ENCODE assay signal across 8 mouse cellular contexts in the genomic region with DNA sequence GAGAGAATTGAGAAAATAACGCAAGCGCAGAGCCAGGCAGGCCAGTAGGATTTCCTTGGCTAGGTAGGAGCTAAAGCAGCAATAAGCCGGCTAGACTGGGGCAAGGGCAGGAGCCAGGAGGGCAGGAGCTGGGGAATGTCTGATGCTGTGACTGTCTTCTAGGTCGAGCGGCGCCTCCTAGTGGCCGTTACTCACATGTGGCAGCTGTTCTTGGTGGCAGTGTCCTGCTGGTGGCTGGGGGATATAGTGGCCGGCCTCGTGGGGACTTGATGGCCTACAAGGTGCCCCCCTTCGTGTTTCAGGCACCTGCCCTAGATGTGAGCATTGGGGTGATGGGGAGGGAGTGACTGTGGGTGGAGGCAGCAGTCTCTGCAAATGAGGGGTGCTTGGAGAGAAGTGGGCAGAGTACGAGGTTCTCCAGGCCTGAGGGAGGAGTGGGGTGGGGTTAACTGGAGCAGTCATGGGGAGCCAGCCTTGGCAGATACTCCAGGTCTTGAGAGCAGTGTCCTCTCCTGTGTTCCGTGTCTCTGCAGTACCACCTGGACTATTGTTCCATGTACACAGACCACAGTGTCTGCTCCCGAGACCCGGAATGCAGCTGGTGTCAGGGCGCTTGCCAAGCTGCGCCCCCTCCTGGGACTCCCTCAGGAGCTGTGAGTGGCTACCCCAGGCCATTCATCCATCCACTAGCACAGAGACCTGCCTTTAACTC. TPM values are rescaled to one million over a fixed set of nuclear protein-coding genes. Genes with fewer than 3 reads are reported as not detected.
DNase-seq lines count a peak whose midpoint lies in the region; ATAC-seq and TF ChIP-seq lines count a peak whose summit lies in the region.

No protein-coding gene starts in this region.

- no peak for TF ChIP-seq EP300 in lung, postnatal 0 days (IDR thresholded peaks at IDR 0.05)

- no peak overlapping the region for H3K4me3 ChIP-seq in cerebellum, adult 2 months (replicated peaks; ENCODE audit: insufficient read depth, low read depth, low read length)
- H3K4me3 ChIP-seq in forebrain, postnatal 0 days (ENCODE audit: low read depth, low read length): no peak overlapping the region
- no peak overlapping the region for H3K4me3 ChIP-seq in lung, postnatal 0 days (ENCODE audit: low read depth, low read length)

- H3K27ac ChIP-seq in cerebellum, adult 2 months (ENCODE audit: insufficient read depth, low read length): no peak overlapping the region
- no peak overlapping the region for H3K27ac ChIP-seq in forebrain, postnatal 0 days (ENCODE audit: low read depth, low read length)
- no peak overlapping the region for H3K27ac ChIP-seq in lung, postnatal 0 days (ENCODE audit: low read length)

- TF ChIP-seq CTCF in cerebellum, adult 2 months (IDR thresholded peaks at IDR 0.05; ENCODE audit: borderline replicate concordance, insufficient read depth, low read depth, low read length): peak; percentile 74
- TF ChIP-seq CTCF in forebrain, postnatal 0 days (IDR thresholded peaks at IDR 0.05; ENCODE audit: low read depth): peak; percentile 82
- TF ChIP-seq CTCF in lung, postnatal 0 days (IDR thresholded peaks at IDR 0.05): peak; percentile 96

- 26% methylated on average over 16 of the region's 16 CpGs for WGBS in cerebellum, adult 2 months
- WGBS in forebrain, postnatal 0 days: 40% methylated on average over 16 of the region's 16 CpGs
- 41% methylated on average over 16 of the region's 16 CpGs for WGBS in lung, postnatal 0 days

- TF ChIP-seq POLR2A in cerebellum, adult 2 months (IDR thresholded peaks at IDR 0.05; ENCODE audit: borderline replicate concordance, insufficient read depth, low read length): no peak

- H3K9me3 ChIP-seq in forebrain, postnatal 0 days (ENCODE audit: low read length): no peaks in the 10 kb centered on the region
- H3K9me3 ChIP-seq in lung, postnatal 0 days (ENCODE audit: low read length): no peaks in the 10 kb centered on the region

- DNase-seq in NIH3T3 (ENCODE audit: low read depth): peak; percentile 91
- peak; percentile 68 to 72 for DNase-seq in cerebellum, adult 2 months
- DNase-seq in forebrain, postnatal 0 days: peak; percentile 53
- peak; percentile 70 for DNase-seq in layer of hippocampus, adult 9-11 months
- peak; percentile 88 for DNase-seq in lung, postnatal 0 days (ENCODE audit: low spot score)
- DNase-seq in retina, embryonic 14.5 days (ENCODE audit: low spot score): peak; percentile 89
- peak; percentile 86 for DNase-seq in thymus, postnatal 4 days

- peaks cover 69% of the 10 kb centered on the region for H3K36me3 ChIP-seq in forebrain, postnatal 0 days (ENCODE audit: insufficient read depth)
- H3K36me3 ChIP-seq in lung, postnatal 0 days (ENCODE audit: insufficient read depth, low read length): no peaks in the 10 kb centered on the region

- no peaks in the 10 kb centered on the region for H3K27me3 ChIP-seq in cerebellum, adult 2 months (ENCODE audit: control insufficient read depth, insufficient read depth, low read length)
- no peaks in the 10 kb centered on the region for H3K27me3 ChIP-seq in forebrain, postnatal 0 days (ENCODE audit: insufficient read depth, low read length)
- no peaks in the 10 kb centered on the region for H3K27me3 ChIP-seq in lung, postnatal 0 days (replicated peaks; ENCODE audit: insufficient read depth, low read length)

- peak; percentile 60 for ATAC-seq in forebrain, postnatal 0 days
- ATAC-seq in hematopoietic stem cell, adult 5-6 weeks (replicated peaks in 1 of 2; ENCODE audit: insufficient read depth in 1 of 2, low FRiP score in 2 of 2, low TSS enrichment in 1 of 2, low read depth in 1 of 2, poor library complexity in 2 of 2, severe bottlenecking in 2 of 2): peak; percentile 76 to 80
- ATAC-seq in lung, postnatal 0 days: peak; percentile 82

- no peak overlapping the region for H3K9ac ChIP-seq in forebrain, postnatal 0 days
- H3K9ac ChIP-seq in lung, postnatal 0 days (replicated peaks; ENCODE audit: low read depth): no peak overlapping the region

- no peak overlapping the region for H3K4me2 ChIP-seq in forebrain, postnatal 0 days (ENCODE audit: low read depth)
- H3K4me2 ChIP-seq in lung, postnatal 0 days (replicated peaks; ENCODE audit: low read depth, low read length): no peak overlapping the region

- no peaks in the 10 kb centered on the region for H3K4me1 ChIP-seq in cerebellum, adult 2 months (ENCODE audit: control insufficient read depth, insufficient read depth, low read length)
- H3K4me1 ChIP-seq in forebrain, postnatal 0 days (ENCODE audit: insufficient read depth): no peaks in the 10 kb centered on the region
- H3K4me1 ChIP-seq in lung, postnatal 0 days (ENCODE audit: insufficient read depth, low read depth, low read length): no peaks in the 10 kb centered on the region

RNA-seq across cellular contexts. Expression of a gene that starts 16.8 kb away (rescaled TPM):
- 76.8 and 77.8 TPM in 2 replicates for polyA plus RNA-seq in cerebellum, adult 2 months (2012; rRNA removed)
- total RNA-seq in forebrain, postnatal 0 days (2014; rRNA removed): 50.5 and 67.8 TPM in 2 replicates
- 8.7 and 12.8 TPM in 2 replicates for polyA plus RNA-seq in forebrain, postnatal 0 days (2015; fragmentation: Nextera tagmentation; extraction: Ambion mirVana)
- total RNA-seq in hematopoietic stem cell, adult 5-6 weeks (2017): 4.8 and 5.3 TPM in 2 replicates
- 5.6 and 6.3 TPM in 2 replicates for polyA plus RNA-seq in lung, postnatal 0 days (2015; fragmentation: Nextera tagmentation; extraction: Ambion mirVana)

RNA-seq across cellular contexts. Expression of a gene that starts 27.8 kb away (rescaled TPM):
- polyA plus RNA-seq in cerebellum, adult 2 months (2012; rRNA removed): 226 and 246 TPM in 2 replicates
- total RNA-seq in forebrain, postnatal 0 days (2014; rRNA removed): 55.9 and 63.2 TPM in 2 replicates
- 46.7 and 68.0 TPM in 2 replicates for polyA plus RNA-seq in forebrain, postnatal 0 days (2015; fragmentation: Nextera tagmentation; extraction: Ambion mirVana)
- total RNA-seq in hematopoietic stem cell, adult 5-6 weeks (2017): not detected in 2 replicates
- polyA plus RNA-seq in lung, postnatal 0 days (2015; fragmentation: Nextera tagmentation; extraction: Ambion mirVana): 0.08 TPM in 1 of 2 replicates, not detected in the other

RNA-seq across cellular contexts. Expression of a gene that starts 32.5 kb away (rescaled TPM):
- polyA plus RNA-seq in cerebellum, adult 2 months (2012; rRNA removed): 0.16 and 0.20 TPM in 2 replicates
- total RNA-seq in forebrain, postnatal 0 days (2014; rRNA removed): 2.1 and 2.5 TPM in 2 replicates
- 2.6 and 3.5 TPM in 2 replicates for polyA plus RNA-seq in forebrain, postnatal 0 days (2015; fragmentation: Nextera tagmentation; extraction: Ambion mirVana)
- total RNA-seq in hematopoietic stem cell, adult 5-6 weeks (2017): not detected in 2 replicates
- not detected in 2 replicates for polyA plus RNA-seq in lung, postnatal 0 days (2015; fragmentation: Nextera tagmentation; extraction: Ambion mirVana)

RNA-seq across cellular contexts. Expression of a gene that starts 35.8 kb away (rescaled TPM):
- polyA plus RNA-seq in cerebellum, adult 2 months (2012; rRNA removed): 0.59 TPM in 1 of 2 replicates, not detected in the other
- total RNA-seq in forebrain, postnatal 0 days (2014; rRNA removed): not detected in 2 replicates
- not detected in 2 replicates for polyA plus RNA-seq in forebrain, postnatal 0 days (2015; fragmentation: Nextera tagmentation; extraction: Ambion mirVana)
- not detected in 2 replicates for total RNA-seq in hematopoietic stem cell, adult 5-6 weeks (2017)
- polyA plus RNA-seq in lung, postnatal 0 days (2015; fragmentation: Nextera tagmentation; extraction: Ambion mirVana): not detected in 2 replicates

RNA-seq across cellular contexts. Expression of a gene that starts 36.0 kb away (rescaled TPM):
- 41.9 and 42.6 TPM in 2 replicates for polyA plus RNA-seq in cerebellum, adult 2 months (2012; rRNA removed)
- total RNA-seq in forebrain, postnatal 0 days (2014; rRNA removed): 407 and 461 TPM in 2 replicates
- 517 and 583 TPM in 2 replicates for polyA plus RNA-seq in forebrain, postnatal 0 days (2015; fragmentation: Nextera tagmentation; extraction: Ambion mirVana)
- 20.8 and 37.0 TPM in 2 replicates for total RNA-seq in hematopoietic stem cell, adult 5-6 weeks (2017)
- polyA plus RNA-seq in lung, postnatal 0 days (2015; fragmentation: Nextera tagmentation; extraction: Ambion mirVana): 83.8 and 87.1 TPM in 2 replicates

Comparison
In these comparisons a context has a peak if more than half of its experiments do, and no peak if none do; other contexts are left out.
1. RNA of a gene that starts 27.8 kb away (polyA plus RNA-seq): 226 to 246 TPM in cerebellum, adult 2 months and 46.7 to 68.0 TPM in forebrain, postnatal 0 days; 0.08 TPM in lung, postnatal 0 days; every median in the first group is over 10 times any median in the second.
2. Peak in every context shown above with its lines, with median percentiles within 50 percentile points of each other: DNase-seq, CTCF ChIP-seq and ATAC-seq.